ENCODE assay signal across 13 mouse cellular contexts in the genomic region with DNA sequence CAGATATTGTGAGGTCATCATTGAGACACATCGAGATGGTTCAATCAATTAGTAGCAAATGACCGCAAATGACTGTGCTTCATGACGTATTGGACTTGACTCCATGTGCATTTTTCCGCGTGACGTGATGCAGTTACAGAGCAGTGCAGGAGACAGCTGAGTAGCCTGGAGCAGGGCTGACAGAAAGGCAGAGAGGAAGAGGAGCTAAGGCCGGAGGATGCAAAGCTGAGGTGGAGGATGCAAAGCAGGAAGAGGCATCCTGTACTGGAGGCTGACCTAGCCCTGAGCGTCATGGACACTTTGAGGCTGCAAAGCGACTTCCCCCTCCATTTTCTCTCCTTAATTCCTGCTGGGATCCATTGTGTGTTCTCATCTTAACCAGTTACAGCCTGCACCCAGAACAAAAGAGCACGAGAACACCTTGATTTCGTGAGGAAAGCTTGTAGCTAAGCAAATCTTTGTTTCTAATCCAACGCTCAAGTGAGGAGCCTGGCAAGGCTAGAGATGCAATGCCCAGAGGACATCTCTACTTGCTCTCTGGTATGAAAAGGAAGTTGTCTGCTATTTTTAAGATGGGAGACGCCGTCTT.
"Had no signal": no experiment of that assay in that cellular context is flagged by ENCODE, and none has a peak within 500 bp of the region (broad histone marks: within the 10 kb centered on the region; RNA-seq: fewer than 3 reads in every experiment).

No protein-coding gene starts in this region.

- H3K4me2 ChIP-seq: liver, embryonic 11.5 days; liver, embryonic 15.5 days; midbrain, embryonic 13.5 days; neural tube, embryonic 12.5 days had no signal

- H3K4me3 ChIP-seq: left cerebral cortex, adult 2 months; limb, embryonic 10.5 days; liver, embryonic 15.5 days; midbrain, embryonic 13.5 days; neural tube, embryonic 12.5 days had no signal

- H3K4me1 ChIP-seq: limb, embryonic 10.5 days; midbrain, embryonic 13.5 days; neural tube, embryonic 12.5 days had no signal

- H3K9me3 ChIP-seq: limb, embryonic 10.5 days; liver, embryonic 15.5 days; midbrain, embryonic 13.5 days; neural tube, embryonic 12.5 days had no signal

- ATAC-seq: lung, postnatal 0 days; midbrain, embryonic 13.5 days had no signal

- H3K36me3 ChIP-seq: limb, embryonic 10.5 days; liver, embryonic 15.5 days; midbrain, embryonic 13.5 days; neural tube, embryonic 12.5 days had no signal

- H3K27me3 ChIP-seq: liver, embryonic 15.5 days; midbrain, embryonic 13.5 days; neural tube, embryonic 12.5 days had no signal

- H3K9ac ChIP-seq: liver, embryonic 15.5 days; midbrain, embryonic 13.5 days; neural tube, embryonic 12.5 days had no signal

- H3K27ac ChIP-seq: left cerebral cortex, adult 2 months; limb, embryonic 10.5 days; liver, embryonic 15.5 days; midbrain, embryonic 13.5 days; neural tube, embryonic 12.5 days had no signal

- DNase-seq: kidney, adult 2 months; kidney, postnatal 25 days; lung, adult 2 months; lung, postnatal 36 days; right cerebral cortex, postnatal 14 days; thymus, postnatal 36 days had no signal
